Mouse (Mus musculus) thymus, postnatal 36 days (tissue): ENCODE results near the gene Gm28845.
"Not testable (repeated sequence)": the region's sequence is repeated elsewhere in the genome, so short reads cannot be mapped to it uniquely, and the experiment has no call there.

Experiments used
- DNase-seq, 2 experiments: peaks; one replicate each; pipeline ENCODE4 v3.0.0; 2022; ENCODE audit warnings: mixed read lengths in 2 of 2

Gm28845 gene

DNA sequence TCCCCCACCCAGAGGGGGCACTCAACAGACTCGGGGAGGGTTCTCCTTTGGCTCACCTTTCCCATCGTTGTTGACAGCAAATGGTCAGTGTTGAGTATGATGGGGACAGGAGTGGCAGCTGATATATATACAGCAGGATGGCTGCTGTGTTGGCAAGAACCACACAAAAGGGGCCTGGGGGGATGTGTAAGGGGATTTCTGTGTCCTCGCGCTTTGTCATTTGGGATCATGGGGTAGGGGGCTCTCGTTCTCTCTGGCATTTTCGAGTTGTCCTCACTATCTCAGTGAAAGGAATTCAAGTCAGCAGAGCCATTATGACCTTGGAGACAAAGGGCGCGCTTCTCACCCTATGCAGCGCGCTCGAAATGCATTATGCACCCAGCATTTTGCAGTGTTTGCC lies 16.1 kb downstream of the Gm28845 start, which contains the start of gene Cryga:
Gene Cryga (minus strand): TSS at position 101 of the 400 bp plus-strand sequence.
- no peak for DNase-seq

DNA sequence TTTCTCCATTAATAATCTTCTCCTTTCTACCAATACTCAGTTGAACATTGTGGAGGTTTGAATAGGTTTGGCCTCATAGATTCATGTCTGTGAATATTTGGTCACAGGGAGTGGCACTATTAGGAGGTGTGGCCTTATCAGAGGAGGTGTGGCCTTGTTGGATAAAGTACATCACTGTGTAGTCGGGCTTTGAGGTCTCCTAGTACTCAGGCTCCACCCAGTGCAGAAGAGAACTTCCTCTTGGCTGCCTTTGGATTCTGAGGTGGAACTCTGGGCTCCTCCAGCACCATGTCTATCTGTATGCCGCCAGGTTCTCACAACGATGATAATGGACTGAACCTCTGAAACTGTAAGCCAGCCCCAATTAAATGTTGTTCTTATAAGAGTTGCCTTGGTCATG lies 22.4 kb downstream of the Gm28845 start:
- DNase-seq = no peak

DNA sequence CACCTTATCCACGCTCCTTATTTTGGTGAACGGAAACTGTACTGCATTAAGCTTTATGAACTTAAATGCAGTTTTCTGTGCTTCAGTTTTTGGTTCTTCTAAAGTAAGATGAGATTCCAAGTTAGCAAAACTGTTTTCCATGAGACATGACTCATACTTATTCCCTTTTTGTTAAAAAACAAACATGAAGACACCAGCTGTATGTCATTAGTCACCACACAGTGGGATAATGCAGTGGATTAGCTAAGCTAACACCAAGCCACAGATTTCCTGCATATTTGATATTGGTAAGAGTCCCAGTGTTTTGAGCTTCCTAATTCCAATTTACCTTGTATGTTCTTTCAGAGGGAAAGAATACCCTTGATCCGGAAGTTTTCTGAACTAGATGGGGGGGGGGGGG lies 27.8 kb downstream of the Gm28845 start:
- no peak for DNase-seq

DNA sequence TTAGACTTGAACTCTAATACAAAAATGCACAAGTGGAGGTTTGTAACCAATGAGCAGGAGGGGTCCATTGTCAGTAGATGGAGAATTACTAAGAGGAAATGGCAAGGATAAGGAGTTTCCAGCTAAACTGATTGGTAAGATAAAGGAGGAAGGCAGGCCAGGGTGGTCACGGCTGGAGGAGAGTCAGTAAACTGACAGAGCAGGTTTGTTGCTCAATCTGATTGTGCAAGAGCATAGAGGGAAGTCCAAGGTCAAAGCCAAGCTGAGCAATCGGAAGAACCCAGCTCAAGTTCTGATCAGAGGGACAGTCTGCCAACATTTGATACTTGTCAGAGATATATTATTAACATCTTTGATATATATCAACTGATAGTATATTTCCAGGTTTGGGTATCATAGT lies 29.0 kb downstream of the Gm28845 start:
- DNase-seq = no peak

DNA sequence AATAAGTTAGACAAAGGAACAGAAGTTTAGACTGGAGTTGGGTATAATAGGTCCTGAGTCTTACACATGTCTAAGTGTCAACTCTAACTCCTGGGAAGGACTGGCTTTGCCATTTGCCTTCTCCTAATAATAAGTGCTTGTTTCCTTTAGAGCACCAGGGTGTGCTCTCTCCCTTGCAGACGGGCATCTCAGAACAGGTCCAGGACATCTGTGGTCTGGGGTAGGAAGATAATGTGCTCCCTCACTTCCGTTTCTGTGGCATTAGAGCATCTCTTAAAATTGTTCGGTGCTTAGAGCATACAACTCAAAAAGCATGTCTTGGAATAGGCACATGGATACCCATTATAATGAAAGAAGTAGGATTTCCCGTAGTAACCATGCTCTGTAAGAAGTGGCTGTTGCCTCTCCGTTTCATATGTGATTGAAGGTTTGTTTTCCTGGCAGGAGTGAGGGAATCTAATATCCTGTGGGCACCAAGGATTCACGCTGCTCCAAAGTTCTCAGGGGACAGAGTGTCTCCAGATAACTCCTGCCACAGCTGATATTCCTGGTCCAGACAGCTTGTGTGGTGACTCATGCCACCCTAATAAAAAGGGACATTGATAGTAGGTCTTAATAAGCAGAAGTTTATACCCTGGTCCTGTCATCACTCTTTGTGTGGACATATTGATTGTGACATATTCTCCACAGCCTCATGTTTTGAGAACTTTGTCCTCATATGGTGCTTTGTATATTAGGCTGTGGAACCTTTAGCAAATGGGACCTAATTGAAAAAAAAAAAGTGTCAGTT lies 30.6 kb downstream of the Gm28845 start:
- DNase-seq = no peak

DNA sequence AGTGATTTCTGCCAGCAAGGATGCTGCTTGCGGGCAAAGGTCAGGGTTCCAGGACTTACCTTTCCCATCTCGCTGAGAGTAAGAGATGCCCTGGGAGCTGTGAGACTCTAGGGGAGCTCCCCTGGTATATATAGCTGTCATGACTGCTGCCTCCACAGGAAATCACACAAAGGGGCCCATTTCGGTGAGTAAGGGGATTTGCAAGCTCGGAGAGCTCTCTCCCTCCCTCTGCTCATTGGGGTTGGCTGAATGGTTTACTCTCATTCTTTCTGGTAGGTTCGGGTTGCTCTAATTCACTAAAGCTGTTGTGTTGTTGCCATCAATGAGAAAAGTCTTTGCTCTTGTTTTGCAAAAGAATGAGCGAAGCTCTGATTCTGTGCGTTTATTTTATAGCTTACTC lies 37.2 kb downstream of the Gm28845 start, which contains the start of gene Crygb:
Gene Crygb (minus strand): TSS at position 101 of the 400 bp plus-strand sequence.
- DNase-seq = no peak

DNA sequence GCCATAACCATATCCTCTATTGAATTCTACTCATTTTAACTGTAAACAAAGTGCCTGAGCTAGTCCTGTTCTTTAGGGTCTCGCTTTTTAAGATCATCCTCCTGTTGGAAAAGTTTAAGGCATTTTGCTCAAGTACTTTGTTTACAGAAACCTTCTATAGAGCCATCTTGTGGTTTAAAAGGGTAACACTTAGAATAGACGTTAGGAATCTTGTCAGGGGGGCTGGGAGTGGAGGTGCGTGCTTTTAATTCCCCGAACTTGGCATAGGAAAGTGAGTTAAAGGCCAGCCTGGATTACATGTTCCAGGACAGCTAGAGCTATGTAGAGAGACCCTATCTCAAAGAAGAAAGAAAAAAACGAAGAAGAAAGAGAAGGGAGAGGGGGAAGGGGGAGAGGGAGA lies 43.8 kb downstream of the Gm28845 start:
- DNase-seq = no peak

DNA sequence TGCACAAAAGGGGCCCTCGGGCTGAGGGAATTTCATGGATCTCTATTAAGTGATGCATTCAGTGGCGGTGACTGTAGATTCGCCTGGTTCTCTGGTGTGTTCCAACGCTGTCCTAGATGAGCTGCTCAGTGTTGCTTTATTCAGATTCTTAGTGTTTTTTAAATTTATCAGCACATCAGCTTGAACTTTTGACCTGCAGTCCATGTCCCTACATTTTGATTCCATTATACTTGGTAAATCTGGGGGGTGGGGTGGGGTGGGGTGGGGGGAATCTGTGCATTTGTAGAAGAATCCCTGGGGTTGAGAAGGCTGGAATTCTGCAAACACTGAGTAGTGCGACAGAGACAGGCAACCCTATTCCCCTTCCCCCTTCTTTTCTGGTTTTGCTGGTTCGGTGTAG lies 45.8 kb downstream of the Gm28845 start, which contains the start of gene Crygc:
Gene Crygc (minus strand): TSS at position 101 of the 400 bp plus-strand sequence.
- no peak for DNase-seq

DNA sequence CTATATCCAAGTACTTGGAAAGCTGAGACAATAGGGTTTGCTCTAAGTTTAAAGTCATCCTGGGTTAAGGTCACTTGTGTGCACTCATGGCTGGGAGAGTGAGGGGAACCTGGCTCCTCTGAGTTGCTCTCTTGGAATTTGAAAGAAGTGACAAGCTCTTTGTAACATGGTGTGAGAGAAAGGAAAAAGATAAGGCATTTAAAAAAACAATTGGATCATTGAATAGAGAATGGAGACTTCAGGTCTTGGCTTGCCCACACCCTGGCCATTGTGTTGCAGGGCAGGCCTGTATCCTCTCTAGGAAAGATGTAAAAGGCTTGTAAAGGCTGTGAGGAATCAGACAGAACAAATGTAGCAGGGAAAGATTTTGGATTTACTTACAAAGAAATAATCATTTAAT lies 51.5 kb downstream of the Gm28845 start:
- no peak for DNase-seq

DNA sequence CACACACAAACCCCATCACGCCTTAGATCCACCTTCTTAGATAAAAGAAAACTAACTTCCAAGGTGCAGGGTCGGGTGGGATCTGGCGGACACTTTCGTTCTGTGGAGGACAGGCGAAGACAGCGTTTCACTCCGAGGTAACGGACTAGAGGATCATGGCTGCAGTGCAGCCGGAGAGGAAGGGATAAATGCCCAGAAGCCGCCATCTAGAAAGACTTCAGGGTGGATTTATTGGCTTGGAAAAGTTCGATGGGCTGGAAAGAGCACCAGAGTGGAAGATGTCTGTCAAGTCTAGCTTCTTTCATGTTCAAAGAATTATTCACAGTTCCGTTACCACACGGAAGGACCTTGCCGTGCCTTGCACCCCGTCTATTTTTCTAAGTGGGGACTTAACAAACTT lies 55.2 kb downstream of the Gm28845 start:
- no peak for DNase-seq

DNA sequence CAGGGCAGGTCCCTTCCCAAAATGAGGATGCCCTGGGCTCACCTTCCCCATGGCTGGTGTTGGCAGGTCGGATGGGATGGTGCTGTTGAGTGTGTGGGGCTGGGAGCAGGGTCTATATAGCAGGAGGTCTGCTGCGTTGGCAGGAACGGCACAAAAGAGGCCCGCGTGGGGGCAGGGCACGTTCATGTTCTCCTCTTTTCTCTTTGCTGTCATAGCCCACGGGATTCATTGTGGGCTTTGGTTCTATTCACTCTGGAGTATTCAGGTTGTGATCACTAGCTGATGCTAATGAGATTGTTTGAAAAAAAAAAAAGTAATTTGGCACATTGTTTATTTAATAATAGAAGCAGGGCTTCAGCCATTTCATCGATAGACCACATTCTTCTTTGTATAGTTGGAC lies 56.0 kb downstream of the Gm28845 start, which contains the start of gene Crygd:
Gene Crygd (minus strand): TSS at position 101 of the 400 bp plus-strand sequence.
- no peak for DNase-seq

DNA sequence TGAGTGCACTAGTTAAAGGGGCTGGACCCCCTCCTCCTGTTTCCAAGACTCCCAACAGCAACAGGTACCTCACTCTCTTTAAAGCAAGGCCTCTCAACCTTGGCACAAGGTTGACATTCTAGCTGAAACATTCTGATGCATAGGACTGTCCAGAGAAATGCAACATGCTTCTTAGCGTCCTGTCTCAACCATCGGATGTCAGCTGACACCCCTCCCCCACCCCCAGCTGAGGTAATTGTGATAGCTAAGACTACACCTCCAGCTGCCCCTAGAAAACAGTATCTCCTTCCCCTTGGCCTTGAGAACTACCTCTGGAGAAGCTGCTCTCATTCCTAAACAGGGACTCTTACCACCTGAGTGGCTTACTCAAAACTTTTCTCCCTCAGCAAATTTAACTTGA lies 67.2 kb downstream of the Gm28845 start:
- DNase-seq = no peak

DNA sequence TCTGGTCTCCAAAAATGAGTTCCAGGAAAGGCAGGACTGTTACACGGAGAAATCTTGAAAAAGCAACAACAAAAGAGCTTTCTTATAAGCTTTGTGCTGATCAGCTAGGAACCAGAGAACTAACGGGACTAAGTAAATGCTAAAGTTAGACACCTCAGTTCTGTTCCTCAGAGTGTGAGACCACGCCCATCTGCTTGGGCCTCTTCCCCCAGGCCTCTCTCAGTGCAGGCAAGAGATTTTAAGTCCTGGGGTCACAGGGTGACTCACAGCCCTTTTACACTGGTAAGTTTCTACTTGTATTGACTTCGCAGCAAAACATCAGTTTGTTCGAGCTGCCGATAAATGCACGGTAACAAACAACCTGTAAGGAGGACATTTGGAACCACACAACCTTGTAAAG lies 67.7 kb downstream of the Gm28845 start:
- DNase-seq = no peak

DNA sequence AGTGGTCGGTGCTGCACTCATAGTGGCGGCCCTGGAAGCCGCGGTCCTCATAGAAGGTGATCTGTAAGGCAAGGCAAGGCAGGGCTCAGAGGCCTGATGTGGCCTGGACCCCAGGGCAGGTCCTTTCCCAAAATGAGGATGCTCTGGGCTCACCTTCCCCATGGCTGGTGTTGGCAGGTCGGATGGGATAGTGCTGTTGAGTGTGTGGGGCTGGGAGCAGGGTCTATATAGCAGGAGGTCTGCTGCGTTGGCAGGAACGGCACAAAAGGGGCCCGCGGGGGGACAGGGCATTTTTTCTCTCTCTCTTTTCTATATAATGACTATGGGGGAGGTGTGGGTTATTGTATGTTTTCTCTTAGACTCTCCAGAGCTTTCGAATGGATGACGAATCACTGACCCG lies 68.4 kb downstream of the Gm28845 start, which contains the start of gene Cryge:
Gene Cryge (minus strand): TSS at position 198 of the 400 bp plus-strand sequence.
- DNase-seq = not testable (repeated sequence)
